Mouse (Mus musculus): Measurements from ENCODE around the gene Sf3b1. TPM values are rescaled to one million over a fixed set of nuclear protein-coding genes. Genes with fewer than 3 reads are reported as not detected.

Sf3b1 gene
- polyA plus RNA-seq, 1 experiment from 2014 or later, result 334 TPM

DNA sequence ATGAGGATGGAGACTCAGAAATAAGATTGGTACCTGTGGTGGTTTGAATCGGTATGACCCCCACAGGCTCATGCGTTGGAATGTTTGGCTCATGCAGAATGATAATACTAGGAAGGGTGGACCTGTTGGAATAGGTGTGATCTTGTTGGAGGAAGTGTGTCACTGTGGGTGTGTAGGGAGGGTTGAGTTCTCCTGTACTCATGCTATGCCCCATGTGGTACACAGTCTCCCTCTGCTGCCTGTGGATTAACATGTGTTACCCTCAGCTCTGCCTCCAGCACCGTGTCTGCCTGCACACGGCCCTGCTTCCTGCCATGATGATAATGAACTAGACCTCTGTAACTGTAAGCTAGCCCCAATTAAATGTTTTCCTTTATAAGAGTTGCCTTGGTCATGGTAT, 72.4 kb downstream of the Sf3b1 start:
- Histone ChIP-seq H3K27ac (ENCODE audit: low read length) (no peak overlapping the region), H3K4me3 (ENCODE audit: low read depth, low read length) (no peak overlapping the region), H3K36me3 (ENCODE audit: control insufficient read depth, insufficient read depth, low read length) (no peaks in the 10 kb centered on the region), H3K27me3 (ENCODE audit: control insufficient read depth, insufficient read depth, low read length) (no peaks in the 10 kb centered on the region), H3K4me2 (replicated peaks; ENCODE audit: low read depth, low read length) (no peak overlapping the region), H3K9ac (replicated peaks; ENCODE audit: low read depth, low read length) (no peak overlapping the region), H3K4me1 (ENCODE audit: control insufficient read depth, insufficient read depth, low read length) (no peaks in the 10 kb centered on the region), H3K9me3 (ENCODE audit: control insufficient read depth, low read depth, low read length) (no peaks in the 10 kb centered on the region)
- no peak for ATAC-seq (ENCODE audit: insufficient number of reproducible peaks, insufficient read depth, low FRiP score, low read depth)
- WGBS, result 86% methylated on average over 4 of the region's 4 CpGs

DNA sequence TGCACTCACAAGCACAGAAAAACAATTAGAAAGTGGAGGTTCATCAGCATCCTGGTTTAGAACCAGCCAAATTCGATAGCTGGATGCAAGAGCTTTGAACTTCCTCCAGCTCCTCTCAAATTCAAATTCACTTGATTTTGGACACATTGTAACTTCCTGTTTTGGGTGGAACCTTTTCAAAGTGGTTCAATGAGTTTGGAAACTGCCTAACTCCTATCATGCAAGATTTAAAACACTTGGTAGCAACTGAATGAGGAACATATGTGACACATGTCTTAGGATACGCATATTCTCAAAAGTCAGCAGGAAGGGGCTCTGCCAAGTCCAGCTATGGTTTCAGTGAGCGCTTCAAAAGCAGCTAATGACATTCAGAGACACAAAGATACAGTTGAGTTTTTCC, 82.6 kb downstream of the Sf3b1 start:
- no peak for ATAC-seq (ENCODE audit: insufficient number of reproducible peaks, insufficient read depth, low FRiP score, low read depth)
- no peak overlapping the region for H3K9ac ChIP-seq (replicated peaks; ENCODE audit: low read depth, low read length)
- no peaks in the 10 kb centered on the region for H3K9me3 ChIP-seq (ENCODE audit: control insufficient read depth, low read depth, low read length)
- WGBS, result 75% methylated on average over 3 of the region's 3 CpGs
- H3K4me1 ChIP-seq (ENCODE audit: control insufficient read depth, insufficient read depth, low read length), result no peaks in the 10 kb centered on the region
- no peaks in the 10 kb centered on the region for H3K36me3 ChIP-seq (ENCODE audit: control insufficient read depth, insufficient read depth, low read length)
- H3K27me3 ChIP-seq (ENCODE audit: control insufficient read depth, insufficient read depth, low read length), result no peaks in the 10 kb centered on the region
- no peak overlapping the region for H3K4me3 ChIP-seq (ENCODE audit: low read depth, low read length)
- no peak overlapping the region for H3K27ac ChIP-seq (ENCODE audit: low read length)
- H3K4me2 ChIP-seq (replicated peaks; ENCODE audit: low read depth, low read length), result no peak overlapping the region

DNA sequence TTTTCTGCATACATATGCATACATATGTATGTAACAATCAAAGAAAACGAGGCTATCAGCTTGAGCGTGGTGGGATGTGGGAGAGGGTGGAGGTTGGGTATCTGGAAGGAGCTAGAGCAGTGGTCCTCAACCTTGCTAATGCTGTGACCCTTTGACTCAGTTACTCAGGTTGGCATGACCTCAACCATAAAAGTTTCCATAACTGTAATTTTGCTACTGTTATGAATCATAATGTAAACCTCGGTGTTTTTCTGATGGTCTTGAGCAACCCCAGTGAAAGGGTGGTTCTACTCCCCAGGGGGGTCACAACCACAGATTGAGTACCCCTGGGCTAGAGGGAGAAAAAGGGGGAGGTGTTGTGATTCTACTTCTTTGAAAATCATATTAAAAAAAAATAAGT, 91.8 kb downstream of the Sf3b1 start:
- Histone ChIP-seq H3K9me3 (ENCODE audit: control insufficient read depth, low read depth, low read length) (no peaks in the 10 kb centered on the region), H3K27ac (ENCODE audit: low read length) (no peak overlapping the region), H3K4me1 (ENCODE audit: control insufficient read depth, insufficient read depth, low read length) (no peaks in the 10 kb centered on the region), H3K9ac (replicated peaks; ENCODE audit: low read depth, low read length) (no peak overlapping the region), H3K27me3 (ENCODE audit: control insufficient read depth, insufficient read depth, low read length) (no peaks in the 10 kb centered on the region), H3K4me2 (replicated peaks; ENCODE audit: low read depth, low read length) (no peak overlapping the region), H3K4me3 (ENCODE audit: low read depth, low read length) (no peak overlapping the region), H3K36me3 (ENCODE audit: control insufficient read depth, insufficient read depth, low read length) (no peaks in the 10 kb centered on the region)
- 85% methylated on average over 3 of the region's 3 CpGs for WGBS
- ATAC-seq (ENCODE audit: insufficient number of reproducible peaks, insufficient read depth, low FRiP score, low read depth), result no peak

Other genes with a start within 250 kb of the Sf3b1 start
- 22.5 and 23.7 TPM in 2 replicates for gene Ankrd44, start 101.1 kb downstream of the Sf3b1 start, polyA plus RNA-seq (2014; fragmentation: Nextera tagmentation; extraction: Ambion mirVana)
- 19.7 and 24.1 TPM in 2 replicates for gene Coq10b, start 25.3 kb upstream of the Sf3b1 start, polyA plus RNA-seq (2014; fragmentation: Nextera tagmentation; extraction: Ambion mirVana)
- 407 and 441 TPM in 2 replicates for gene Hspe1, start 60.7 kb upstream of the Sf3b1 start, polyA plus RNA-seq (2014; fragmentation: Nextera tagmentation; extraction: Ambion mirVana)
- 298 and 302 TPM in 2 replicates for gene Hspd1, start 60.8 kb upstream of the Sf3b1 start, polyA plus RNA-seq (2014; fragmentation: Nextera tagmentation; extraction: Ambion mirVana)
- 159 and 162 TPM in 2 replicates for gene Mob4, start 103.8 kb upstream of the Sf3b1 start, polyA plus RNA-seq (2014; fragmentation: Nextera tagmentation; extraction: Ambion mirVana)
- 12.8 and 12.9 TPM in 2 replicates for gene Rftn2, start 199.3 kb upstream of the Sf3b1 start, polyA plus RNA-seq (2014; fragmentation: Nextera tagmentation; extraction: Ambion mirVana)
- gene Mars2, start 209.7 kb upstream of the Sf3b1 start, polyA plus RNA-seq (2014; fragmentation: Nextera tagmentation; extraction: Ambion mirVana), result 2.7 and 3.0 TPM in 2 replicates